Mouse (Mus musculus) inflammation-experienced regulatory T-cells, adult 16 weeks (primary cell): ENCODE data around the gene Muc13. TPM values are rescaled to one million over a fixed set of nuclear protein-coding genes. Genes with fewer than 3 reads are reported as not detected.

Source experiments
- polyA plus RNA-seq: library from polyadenylated mRNA; unstranded; fragments of 100-300 nt; shearing (Covaris generic); gene quantifications from one replicate; pipeline ENCODE4 v1.2.1, GENCODE M21; 2017

The Muc13 gene
- polyA plus RNA-seq, result not detected

DNA sequence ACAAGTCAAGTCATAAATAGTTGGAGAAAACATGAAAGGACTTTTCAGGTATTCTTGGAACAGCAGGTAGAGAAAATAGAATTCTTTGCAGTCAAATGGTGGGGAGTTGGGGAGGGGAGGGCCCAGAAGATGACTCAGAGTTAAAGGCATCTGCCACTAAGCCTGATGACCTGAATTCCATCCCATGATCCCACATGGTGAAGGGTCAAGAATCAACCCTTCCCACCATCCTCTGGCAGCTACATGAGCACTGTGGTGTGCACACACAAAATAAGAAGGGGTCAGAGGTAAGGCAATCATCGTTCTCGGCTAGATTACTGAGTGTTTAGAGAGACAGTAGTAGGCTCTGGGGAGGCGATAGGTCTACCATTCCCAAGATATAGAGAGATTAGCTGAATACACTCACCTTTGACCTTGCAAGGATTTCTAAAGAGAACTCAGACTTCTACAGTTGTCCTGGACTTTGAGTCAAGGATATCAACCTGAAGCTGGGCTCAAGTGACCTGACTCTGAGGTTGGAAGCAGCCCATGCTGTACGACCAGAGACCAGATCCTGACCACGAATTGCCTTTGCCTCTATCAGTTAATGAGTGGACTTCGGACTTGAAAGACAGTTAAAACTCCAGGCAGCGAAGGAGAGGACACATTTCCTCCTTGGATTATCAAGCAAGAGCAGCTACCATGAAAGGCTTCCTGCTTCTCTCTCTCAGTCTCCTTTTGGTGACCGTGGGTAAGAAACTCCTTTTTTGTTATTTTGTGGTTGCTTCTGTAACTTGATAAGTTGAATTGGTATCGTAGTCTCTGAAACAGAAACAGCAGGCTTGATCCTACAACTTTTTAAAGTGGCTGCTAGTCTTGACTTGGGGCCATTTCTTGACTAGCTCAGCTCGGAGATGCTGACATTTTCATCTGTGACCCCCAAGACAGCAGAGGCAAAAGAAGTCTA is at the start of gene Muc13:
Gene Muc13, plus strand, starts transcription at position 192 of the 946 bp plus-strand sequence.

DNA sequence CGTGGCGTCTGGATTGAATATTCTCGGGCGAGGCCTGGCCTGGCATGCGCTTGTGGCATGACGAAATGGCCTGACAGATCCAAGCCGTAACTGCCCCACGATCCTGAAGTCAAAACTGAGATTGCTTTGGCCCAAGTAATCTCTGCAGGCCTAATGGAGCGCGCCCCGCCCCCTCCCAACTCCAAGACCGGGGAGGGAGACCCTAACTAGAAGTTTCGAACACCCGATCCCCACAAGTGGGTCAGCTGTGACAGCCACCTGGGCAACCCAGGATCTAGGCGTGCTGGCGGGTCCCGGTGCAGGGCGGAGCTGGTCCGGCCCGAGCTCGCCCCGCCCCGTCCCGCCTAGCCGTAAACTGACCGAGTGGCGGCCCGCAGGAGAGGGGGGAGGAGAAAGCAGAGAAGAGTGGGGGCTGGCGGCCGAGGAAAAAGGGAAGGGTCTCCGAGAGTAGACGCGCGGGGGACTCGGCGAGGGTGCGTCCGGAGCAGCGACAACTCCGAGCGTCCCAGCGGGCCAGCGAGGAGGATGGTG is 35.5 kb downstream of the Muc13 start, which contains the start of gene Itgb5:
Gene Itgb5, plus strand, starts transcription at position 365 of the 531 bp plus-strand sequence.

Other genes with a start within 250 kb of the Muc13 start
- gene Heg1, start 109.7 kb upstream of the Muc13 start, polyA plus RNA-seq, result 14.1 TPM
- 0.71 TPM for gene Itgb5, start 35.6 kb downstream of the Muc13 start, polyA plus RNA-seq
- gene Umps, start 173.0 kb downstream of the Muc13 start, polyA plus RNA-seq, result 33.9 TPM